Mouse (Mus musculus) liver, embryonic 14.5 days (tissue): ENCODE results near the gene Mitf. TPM values are rescaled to one million over a fixed set of nuclear protein-coding genes. Genes with fewer than 3 reads are reported as not detected.

Source experiments
- ATAC-seq: fragments of 200-750 bp; cut with Nextera tagmentation; 2 replicates; pipeline ENCODE4 v1.8.0; 2017; ENCODE audit warnings: moderate number of reproducible peaks, mild to moderate bottlenecking, moderate library complexity; ENCODE audit not compliant: insufficient read depth
- DNase-seq, 3 experiments: peaks; one replicate each; pipeline ENCODE4 v3.0.0-alpha.2; 2012 to 2013; ENCODE audit warnings: low read depth in 3 of 3, low spot score in 3 of 3
- H3K27ac ChIP-seq: fragments of 300-500 bp; sonication (generic); 2 replicates; pipeline ENCODE4 v1.5.1; 2014; ENCODE audit warnings: moderate library complexity, mild to moderate bottlenecking, control low read depth, inconsistent platforms
- H3K27me3 ChIP-seq: fragments of 300-500 bp; sonication (generic); 2 replicates; pipeline ENCODE4 v1.6.1; 2014; ENCODE audit warnings: mild to moderate bottlenecking, low read length, moderate library complexity; ENCODE audit not compliant: control insufficient read depth, insufficient read depth
- H3K36me3 ChIP-seq: fragments of 300-500 bp; sonication (generic); replicated peaks from 2 replicates; pipeline ENCODE4 v1.6.1; 2014; ENCODE audit warnings: low read depth; ENCODE audit not compliant: control insufficient read depth, insufficient read depth
- H3K4me1 ChIP-seq, 2 experiments: fragments of 200-500 bp in 1 of 2; fragments of 300-500 bp in 1 of 2; sonication (generic) in 1 of 2; replicated peaks; 2 replicates each; pipeline ENCODE4 v1.6.1; 2012 to 2014; ENCODE audit warnings: antibody characterized with exemption in 1 of 2, inconsistent platforms in 1 of 2, low read length in 1 of 2; ENCODE audit not compliant: control insufficient read depth in 2 of 2, insufficient read depth in 2 of 2
- H3K4me2 ChIP-seq: fragments of 300-500 bp; sonication (generic); 2 replicates; pipeline ENCODE4 v1.6.1; 2014; ENCODE audit warnings: low read depth, mild to moderate bottlenecking, control low read depth, moderate library complexity
- H3K4me3 ChIP-seq, 2 experiments: fragments of 200-500 bp in 1 of 2; fragments of 300-500 bp in 1 of 2; sonication (generic) in 1 of 2; 2 replicates each; pipeline ENCODE4 v1.5.1; 2012 to 2014; ENCODE audit warnings: low read depth in 2 of 2, low read length in 2 of 2, mild to moderate bottlenecking in 2 of 2, control low read depth in 1 of 2, inconsistent platforms in 1 of 2, moderate library complexity in 1 of 2; ENCODE audit not compliant: insufficient read depth in 1 of 2
- H3K9ac ChIP-seq: fragments of 300-500 bp; sonication (generic); replicated peaks from 2 replicates; pipeline ENCODE4 v1.6.1; 2014; ENCODE audit warnings: mild to moderate bottlenecking, control low read depth, moderate library complexity
- H3K9me3 ChIP-seq: fragments of 300-500 bp; sonication (generic); 2 replicates; pipeline ENCODE4 v1.6.1; 2016; ENCODE audit warnings: low read length, mixed read lengths; ENCODE audit not compliant: control insufficient read depth
- CTCF ChIP-seq: IDR thresholded peaks from 2 replicates; pipeline ENCODE4 v1.5.1; 2016; ENCODE audit warnings: antibody characterized with exemption, low read depth, control low read depth
- EP300 ChIP-seq: IDR thresholded peaks from 2 replicates; pipeline ENCODE4 v1.6.1; 2016; ENCODE audit warnings: antibody characterized with exemption, low read depth
- WGBS: fragments of 180-500 bp; shearing (Covaris S2); extraction: QIAGEN DNeasy Blood & Tissue Kit; methylation state at CpG from one replicate; pipeline ENCODE4 v1.1.7; 2014; ENCODE audit not compliant: insufficient replicate concordance; 5-methylcytosine and 5-hydroxymethylcytosine counted together
- polyA plus RNA-seq, 2 experiments: library from polyadenylated mRNA; depleted of rRNA in 1 of 2; stranded (reverse) in 1 of 2; unstranded in 1 of 2; fragments of >200 nt; fragmentation: Nextera tagmentation in 1 of 2; extraction: Ambion mirVana in 1 of 2; gene quantifications; 2 replicates each; pipeline versions ENCODE4 v1.2.1 to v1.2.3; 2012 to 2014

The Mitf gene
- polyA plus RNA-seq, 2 experiments: 0.25 to 0.38 TPM

GRCm38 (mm10) chr6:97921591-97921990 lies 114.7 kb downstream of the Mitf start:
- H3K4me2 ChIP-seq: no peak overlapping the region
- 68% methylated on average over 6 of the region's 6 CpGs for WGBS
- H3K27me3 ChIP-seq: no peaks in the 10 kb centered on the region
- H3K4me1 ChIP-seq: no peaks in the 10 kb centered on the region
- no peak overlapping the region for H3K27ac ChIP-seq
- DNase-seq (no peak), ATAC-seq (no peak)
- no peaks in the 10 kb centered on the region for H3K36me3 ChIP-seq
- no peak overlapping the region for H3K4me3 ChIP-seq
- no peaks in the 10 kb centered on the region for H3K9me3 ChIP-seq
- H3K9ac ChIP-seq: no peak overlapping the region
- TF ChIP-seq EP300 (no peak), CTCF (no peak)

DNA sequence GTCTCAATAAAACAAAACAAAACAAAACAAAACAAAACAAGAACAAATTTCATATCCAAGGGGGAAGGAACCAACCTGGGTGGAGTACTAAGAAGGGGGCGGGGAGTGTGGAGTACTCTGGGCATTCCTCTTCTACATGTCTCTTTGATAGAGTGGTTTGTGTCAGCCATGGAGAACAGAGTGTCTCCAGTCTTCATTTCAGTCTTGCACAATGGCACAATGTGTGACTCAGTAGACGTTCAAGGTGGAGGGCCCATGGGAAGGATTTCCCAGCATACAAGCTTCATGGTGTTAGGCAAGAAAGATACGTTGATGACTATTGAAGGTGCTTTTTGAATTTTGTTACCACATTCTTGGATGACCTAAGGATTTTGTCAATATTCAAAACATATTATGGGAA lies 117.4 kb downstream of the Mitf start:
- Histone ChIP-seq H3K4me2 (no peak overlapping the region), H3K27me3 (no peaks in the 10 kb centered on the region), H3K27ac (no peak overlapping the region), H3K4me3 (no peak overlapping the region), H3K4me1 (no peaks in the 10 kb centered on the region), H3K36me3 (no peaks in the 10 kb centered on the region), H3K9ac (no peak overlapping the region), H3K9me3 (no peaks in the 10 kb centered on the region)
- 65% methylated on average over 3 of the region's 3 CpGs for WGBS
- TF ChIP-seq EP300: no peak
- ATAC-seq: no peak
- DNase-seq: no peak

GRCm38 (mm10) chr6:97929051-97929450 lies 122.2 kb downstream of the Mitf start:
- H3K9ac ChIP-seq: no peak overlapping the region
- ATAC-seq (no peak), DNase-seq (no peak)
- H3K27me3 ChIP-seq: no peaks in the 10 kb centered on the region
- H3K4me2 ChIP-seq: no peak overlapping the region
- H3K27ac ChIP-seq: no peak overlapping the region
- 51% methylated on average over 3 of the region's 3 CpGs for WGBS
- H3K4me3 ChIP-seq: no peak overlapping the region
- H3K4me1 ChIP-seq: no peaks in the 10 kb centered on the region
- no peaks in the 10 kb centered on the region for H3K36me3 ChIP-seq
- no peaks in the 10 kb centered on the region for H3K9me3 ChIP-seq
- TF ChIP-seq EP300 (no peak), CTCF (no peak)

DNA sequence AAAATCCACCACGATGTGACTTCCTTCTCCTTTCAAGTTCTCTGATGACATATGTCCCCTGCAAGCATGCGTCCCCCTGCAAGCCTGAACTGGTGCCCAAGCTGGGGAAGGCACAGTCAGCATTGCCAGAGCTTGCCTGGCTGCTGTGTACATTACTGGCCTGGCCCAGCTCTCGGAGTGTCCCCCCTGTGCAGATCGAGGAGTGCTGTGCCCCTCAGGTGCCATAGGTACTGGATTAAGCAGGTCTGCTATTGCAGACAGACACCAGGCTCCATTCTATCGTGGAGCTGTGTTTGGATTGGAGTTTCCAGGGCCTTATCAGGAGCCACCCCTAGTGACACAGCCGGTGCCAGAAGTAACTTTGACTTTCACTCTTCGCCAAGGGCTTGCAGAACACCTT lies 122.6 kb downstream of the Mitf start:
- 28% methylated on average over 7 of the region's 7 CpGs for WGBS
- no peak for ATAC-seq

DNA sequence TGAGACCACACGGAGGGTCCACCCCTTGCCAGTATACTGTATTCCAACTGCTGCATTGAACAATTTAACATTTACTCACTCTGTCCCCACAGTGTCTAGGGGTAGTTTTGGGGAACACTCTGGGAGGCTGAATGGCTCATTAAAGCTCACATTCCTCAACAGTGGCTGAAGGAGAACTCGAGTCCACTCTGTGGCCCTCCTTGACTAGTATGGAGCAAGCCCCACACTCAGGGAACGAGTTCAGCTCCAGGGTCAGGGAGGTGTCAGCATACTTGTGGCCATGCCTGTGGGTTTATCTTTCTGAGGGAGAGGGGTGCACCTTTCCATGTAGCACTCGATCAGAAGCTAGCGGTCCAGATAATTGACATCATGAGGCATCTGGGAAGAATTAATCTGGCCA lies 130.3 kb downstream of the Mitf start:
- no peak for TF ChIP-seq CTCF
- TF ChIP-seq EP300: no peak
- Histone ChIP-seq H3K27ac (no peak overlapping the region), H3K4me2 (no peak overlapping the region), H3K36me3 (no peaks in the 10 kb centered on the region), H3K4me1 (no peaks in the 10 kb centered on the region), H3K4me3 (no peak overlapping the region), H3K27me3 (no peaks in the 10 kb centered on the region), H3K9ac (no peak overlapping the region), H3K9me3 (no peaks in the 10 kb centered on the region)
- ATAC-seq: no peak
- WGBS: 56% methylated on average over 5 of the region's 5 CpGs
- DNase-seq: no peak

More for the DNA sequence above, 122.6 kb downstream of the Mitf start:
- H3K27ac ChIP-seq: no peak overlapping the region
- no peaks in the 10 kb centered on the region for H3K4me1 ChIP-seq
- H3K27me3 ChIP-seq: no peaks in the 10 kb centered on the region
- TF ChIP-seq CTCF: no peak
- no peak for TF ChIP-seq EP300
- no peaks in the 10 kb centered on the region for H3K36me3 ChIP-seq
- H3K9me3 ChIP-seq: no peaks in the 10 kb centered on the region
- DNase-seq: no peak
- no peak overlapping the region for H3K4me2 ChIP-seq
- no peak overlapping the region for H3K4me3 ChIP-seq
- no peak overlapping the region for H3K9ac ChIP-seq
